Mouse (Mus musculus) left cerebral cortex, adult 11 months (tissue): ENCODE measurements at regions not wholly inside any gene's neighbourhood (a gene's known extent, or its start where the extent isn't known, plus 50 kb on each side); places are given as distances from the start of the nearest gene placed in this dataset.

Source experiments
- DNase-seq: peaks from one replicate; pipeline ENCODE4 v3.0.0; 2022; ENCODE audit warnings: low spot score

GRCm38 (mm10) chr2:144895254-144895653 is 71.8 kb downstream of the Scp2d1 start:
- no peak for DNase-seq

GRCm38 (mm10) chr2:144896430-144896829 is 73.0 kb downstream of the Scp2d1 start:
- DNase-seq, result no peak

GRCm38 (mm10) chr2:144906786-144907185 is 83.3 kb downstream of the Scp2d1 start:
- DNase-seq, result no peak

- no peak for DNase-seq
Measured at GRCm38 (mm10) chr2:144945840-144946239, 122.4 kb downstream of the Scp2d1 start.

- peak; percentile 1 for DNase-seq
Measured at GRCm38 (mm10) chr2:144946468-144946867, 123.0 kb downstream of the Scp2d1 start.

- no peak for DNase-seq
Measured at GRCm38 (mm10) chr2:144949232-144949631, 125.8 kb downstream of the Scp2d1 start.
